Mouse (Mus musculus) liver, embryonic 12.5 days (tissue): ENCODE data around the gene Usp16. TPM values are rescaled to one million over a fixed set of nuclear protein-coding genes. Genes with fewer than 3 reads are reported as not detected.
"Not testable (repeated sequence)": the region's sequence is repeated elsewhere in the genome, so short reads cannot be mapped to it uniquely, and the experiment has no call there.

Experiments used
- ATAC-seq: fragments of 200-750 bp; cut with Nextera tagmentation; 2 replicates; pipeline ENCODE4 v1.8.0; 2017; ENCODE audit warnings: moderate number of reproducible peaks, mild to moderate bottlenecking, moderate library complexity
- H3K27ac ChIP-seq: fragments of 300-500 bp; sonication (generic); 2 replicates; pipeline ENCODE4 v1.5.1; 2016; ENCODE audit warnings: mild to moderate bottlenecking
- H3K27me3 ChIP-seq: fragments of 300-500 bp; sonication (generic); replicated peaks from 2 replicates; pipeline ENCODE4 v1.6.1; 2016; ENCODE audit warnings: mild to moderate bottlenecking, moderate library complexity
- H3K36me3 ChIP-seq: fragments of 300-500 bp; sonication (generic); 2 replicates; pipeline ENCODE4 v1.6.1; 2016; ENCODE audit warnings: mild to moderate bottlenecking, moderate library complexity
- H3K4me1 ChIP-seq: fragments of 300-500 bp; sonication (generic); 2 replicates; pipeline ENCODE4 v1.6.1; 2016
- H3K4me2 ChIP-seq: fragments of 300-500 bp; sonication (generic); 2 replicates; pipeline ENCODE4 v1.6.1; 2016; ENCODE audit warnings: mild to moderate bottlenecking, moderate library complexity
- H3K4me3 ChIP-seq: fragments of 300-500 bp; sonication (generic); 2 replicates; pipeline ENCODE4 v1.5.1; 2016; ENCODE audit warnings: mild to moderate bottlenecking, moderate library complexity
- H3K9ac ChIP-seq: fragments of 300-500 bp; sonication (generic); 2 replicates; pipeline ENCODE4 v1.6.1; 2016; ENCODE audit warnings: mild to moderate bottlenecking, moderate library complexity
- H3K9me3 ChIP-seq: fragments of 300-500 bp; sonication (generic); replicated peaks from 2 replicates; pipeline ENCODE4 v1.6.1; 2016; ENCODE audit warnings: mild to moderate bottlenecking, moderate library complexity
- WGBS: fragments of 180-500 bp; shearing (Covaris S2); methylation state at CpG from one replicate; pipeline ENCODE4 v1.1.7; 2016; ENCODE audit not compliant: insufficient replicate concordance; 5-methylcytosine and 5-hydroxymethylcytosine counted together
- polyA plus RNA-seq: library from polyadenylated mRNA; unstranded; fragments of >200 nt; fragmentation: Nextera tagmentation; extraction: Ambion mirVana; gene quantifications from 2 replicates; pipeline ENCODE4 v1.2.1, GENCODE M21; 2016

The Usp16 gene
- polyA plus RNA-seq, 1 experiment from 2014 or later = 25.2 TPM

DNA sequence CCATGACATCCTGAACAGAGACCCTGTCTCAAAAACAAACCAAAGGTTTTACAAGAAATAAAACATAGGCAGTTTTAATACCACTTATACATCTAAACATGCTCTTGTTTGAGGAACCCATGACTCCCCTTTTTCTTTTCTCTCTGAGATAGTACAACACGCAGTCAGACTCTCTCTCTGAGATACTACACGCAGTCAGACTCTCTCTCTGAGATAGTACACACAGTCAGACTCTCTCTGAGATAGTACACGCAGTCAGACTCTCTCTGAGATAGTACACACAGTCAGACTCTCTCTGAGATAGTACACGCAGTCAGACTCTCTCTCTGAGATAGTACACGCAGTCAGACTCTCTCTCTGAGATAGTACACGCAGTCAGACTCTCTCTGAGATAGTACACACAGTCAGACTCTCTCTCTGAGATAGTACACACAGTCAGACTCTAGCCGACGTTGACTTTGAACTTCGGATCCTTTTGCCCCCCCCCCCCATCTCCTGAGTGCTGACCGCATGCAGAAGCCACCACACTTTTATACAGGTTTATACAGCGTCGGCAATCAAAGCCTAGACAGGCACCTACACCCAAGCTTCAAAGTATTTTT lies 37.8 kb downstream of the Usp16 start:
- not testable (repeated sequence) for H3K27me3 ChIP-seq, H3K9ac ChIP-seq, H3K9me3 ChIP-seq, ATAC-seq, H3K27ac ChIP-seq, H3K4me2 ChIP-seq, H3K4me3 ChIP-seq
- WGBS = 86% methylated on average over 12 of the region's 12 CpGs
- peaks cover 68% of the 10 kb centered on the region for H3K36me3 ChIP-seq
- H3K4me1 ChIP-seq = peaks cover 24% of the 10 kb centered on the region

DNA sequence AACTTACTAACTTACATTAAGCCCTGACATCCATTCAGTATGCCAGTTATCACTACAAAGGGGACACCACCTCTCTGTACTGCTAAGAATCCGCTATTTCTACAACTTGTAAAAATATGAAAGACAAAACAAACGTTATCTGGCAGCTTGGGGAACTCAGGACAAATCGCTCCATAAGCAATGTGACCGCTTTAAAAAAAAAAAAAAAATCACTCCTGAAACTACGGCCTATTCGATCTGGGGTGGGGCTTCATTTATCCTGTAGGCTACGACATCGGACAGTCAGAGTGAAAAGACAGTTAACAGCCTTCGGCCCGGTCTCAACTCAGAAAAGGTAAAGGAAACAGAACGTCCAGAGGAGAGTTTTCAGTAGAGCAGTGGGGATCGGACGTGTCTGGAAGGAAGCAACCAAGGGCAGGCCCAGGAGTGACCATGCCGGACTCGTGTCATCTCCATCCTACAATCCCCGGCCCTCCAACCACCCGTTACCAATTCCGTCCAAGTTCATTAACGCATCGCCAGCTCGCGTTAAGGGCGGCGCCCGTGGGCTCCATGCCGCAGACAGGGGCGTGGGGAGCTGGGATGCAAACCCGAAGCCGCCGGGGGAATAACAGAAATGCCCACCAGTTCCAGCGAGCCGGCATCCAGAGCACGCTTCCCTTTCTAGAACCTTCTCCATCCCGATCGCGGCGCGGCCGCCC lies 40.6 kb downstream of the Usp16 start:
- peak overlapping the region; percentile 79 for H3K4me2 ChIP-seq
- peak overlapping the region; percentile 98 for H3K9ac ChIP-seq
- peak overlapping the region; percentile 99 for H3K4me3 ChIP-seq
- peak; percentile 46 for ATAC-seq
- no peaks in the 10 kb centered on the region for H3K27me3 ChIP-seq
- peak overlapping the region; percentile 85 for H3K27ac ChIP-seq
- peaks cover 35% of the 10 kb centered on the region for H3K4me1 ChIP-seq
- H3K9me3 ChIP-seq = no peaks in the 10 kb centered on the region
- WGBS = 0% methylated on average over 39 of the region's 39 CpGs
- peaks cover 40% of the 10 kb centered on the region for H3K36me3 ChIP-seq

DNA sequence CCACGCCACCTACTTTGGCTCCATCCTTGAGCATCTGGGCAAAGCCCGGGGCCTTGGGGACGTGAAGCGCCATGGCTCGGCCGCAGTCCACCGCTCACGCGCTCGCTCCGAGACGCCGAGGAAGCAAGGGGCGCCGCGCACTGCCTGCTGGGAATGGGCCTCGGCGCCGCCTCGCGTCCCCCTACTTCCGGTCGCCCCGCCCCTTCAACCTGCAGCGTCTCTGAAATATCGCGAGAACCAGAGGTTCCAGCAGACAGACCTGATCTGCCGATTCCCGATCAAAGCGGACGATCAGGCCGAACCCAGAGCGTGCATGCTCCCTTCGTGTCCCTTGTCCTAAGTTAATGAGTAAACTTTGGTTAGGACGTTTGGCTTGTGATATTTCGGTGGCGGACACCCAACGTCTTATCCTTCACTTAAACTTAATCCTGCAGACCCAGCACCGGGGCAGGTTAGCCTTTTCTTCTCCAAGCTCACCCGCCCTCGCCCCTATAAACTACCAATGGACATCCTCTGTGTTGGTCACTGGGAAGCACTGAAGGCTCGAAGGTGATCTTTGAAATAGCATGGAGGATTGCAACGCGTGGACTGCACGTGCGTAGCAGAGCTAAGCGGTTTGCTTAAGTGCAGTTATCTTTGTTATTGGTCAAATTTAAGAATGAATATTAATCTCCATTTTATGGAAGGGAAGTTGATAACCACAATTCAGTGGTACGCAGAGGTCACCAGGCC lies 41.4 kb downstream of the Usp16 start, which contains the start of gene Cct8:
Gene Cct8, minus strand, starts transcription at position 158 of the 732 bp plus-strand sequence.
- Histone ChIP-seq H3K4me1 (peaks cover 38% of the 10 kb centered on the region), H3K9ac (peak within 1 kb of the TSS; percentile 98), H3K9me3 (no peaks in the 10 kb centered on the region), H3K27ac (peak within 1 kb of the TSS; percentile 85), H3K27me3 (no peaks in the 10 kb centered on the region), H3K4me3 (peak within 1 kb of the TSS; percentile 99), H3K4me2 (peak within 1 kb of the TSS; percentile 79), H3K36me3 (peaks cover 33% of the 10 kb centered on the region)
- ATAC-seq = peak; percentile 92
- 1% methylated on average over 48 of the region's 48 CpGs for WGBS

DNA sequence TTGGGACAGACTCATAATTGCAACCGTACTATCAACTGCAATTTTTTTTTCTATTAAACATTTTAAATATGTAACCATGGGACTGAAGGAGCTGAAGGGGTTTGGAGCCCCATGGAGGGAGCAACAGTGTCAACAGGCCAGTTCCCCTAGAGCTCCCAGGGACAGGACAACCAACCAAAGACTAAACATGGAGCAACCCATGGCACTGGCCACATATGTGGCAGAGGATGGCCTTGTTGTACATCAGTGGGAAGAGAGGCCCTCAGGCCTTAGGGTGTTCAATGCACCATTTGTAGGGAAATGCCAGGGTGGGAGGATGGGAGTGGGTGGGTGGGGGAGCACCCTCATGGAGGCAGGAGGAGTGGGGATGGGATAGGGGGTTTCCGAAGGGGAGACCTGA lies 42.2 kb downstream of the Usp16 start:
- no peaks in the 10 kb centered on the region for H3K9me3 ChIP-seq
- H3K9ac ChIP-seq = peak overlapping the region; percentile 98
- WGBS = 74% methylated on average over 2 of the region's 2 CpGs
- H3K27me3 ChIP-seq = no peaks in the 10 kb centered on the region
- H3K4me3 ChIP-seq = peak overlapping the region; percentile 99
- peak overlapping the region; percentile 79 for H3K4me2 ChIP-seq
- peaks cover 24% of the 10 kb centered on the region for H3K36me3 ChIP-seq
- H3K27ac ChIP-seq = no peak overlapping the region
- H3K4me1 ChIP-seq = peaks cover 47% of the 10 kb centered on the region
- ATAC-seq = no peak

DNA sequence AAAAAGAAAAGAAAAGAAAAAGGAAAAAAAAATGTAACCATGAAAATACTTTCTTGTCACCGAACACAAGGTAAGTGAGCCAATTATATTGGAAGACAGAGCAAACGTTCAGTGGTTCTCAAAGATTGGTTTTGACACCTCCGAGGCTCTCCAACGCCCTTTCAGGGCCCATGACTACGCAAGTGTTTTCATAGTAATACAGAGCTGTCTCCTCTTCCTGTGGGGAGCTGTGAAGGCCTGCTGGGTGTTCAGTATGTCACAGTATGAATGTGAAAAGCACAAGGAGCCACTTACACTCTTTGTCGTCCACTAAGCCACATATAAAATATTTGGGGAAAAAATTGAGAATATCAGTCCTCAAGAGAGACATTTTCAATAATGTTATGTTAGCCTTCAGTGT lies 42.7 kb downstream of the Usp16 start:
- H3K36me3 ChIP-seq = peaks cover 20% of the 10 kb centered on the region
- H3K4me1 ChIP-seq = peaks cover 48% of the 10 kb centered on the region
- H3K9me3 ChIP-seq = no peaks in the 10 kb centered on the region
- H3K4me2 ChIP-seq = peak overlapping the region; percentile 79
- 75% methylated on average over 6 of the region's 6 CpGs for WGBS
- H3K4me3 ChIP-seq = no peak overlapping the region
- H3K9ac ChIP-seq = no peak overlapping the region
- ATAC-seq = no peak
- H3K27me3 ChIP-seq = no peaks in the 10 kb centered on the region
- H3K27ac ChIP-seq = no peak overlapping the region

DNA sequence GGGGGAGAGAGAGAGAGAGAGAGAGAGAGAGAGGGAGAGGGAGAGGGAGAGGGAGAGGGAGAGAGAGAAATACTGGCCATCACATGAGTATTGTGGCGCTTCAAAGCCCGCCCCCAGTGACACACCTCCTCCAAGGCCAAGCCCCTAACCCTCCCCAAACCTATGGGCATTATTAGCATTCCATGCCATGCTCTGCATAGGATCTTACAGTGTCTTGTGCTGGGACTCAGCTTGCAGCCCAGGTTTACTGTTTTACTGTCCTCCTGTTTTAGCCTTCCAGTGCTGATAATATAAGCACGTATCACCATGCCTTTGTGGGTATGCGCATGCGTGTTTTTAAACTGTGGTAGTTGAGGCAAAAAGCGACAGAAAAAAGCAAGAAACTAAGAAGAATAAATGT lies 45.1 kb downstream of the Usp16 start:
- no peaks in the 10 kb centered on the region for H3K27me3 ChIP-seq
- 76% methylated on average over 6 of the region's 6 CpGs for WGBS
- no peaks in the 10 kb centered on the region for H3K9me3 ChIP-seq
- H3K4me3 ChIP-seq = no peak overlapping the region
- H3K9ac ChIP-seq = no peak overlapping the region
- H3K27ac ChIP-seq = no peak overlapping the region
- H3K4me2 ChIP-seq = no peak overlapping the region
- ATAC-seq = no peak
- peaks cover 36% of the 10 kb centered on the region for H3K4me1 ChIP-seq
- no peaks in the 10 kb centered on the region for H3K36me3 ChIP-seq

DNA sequence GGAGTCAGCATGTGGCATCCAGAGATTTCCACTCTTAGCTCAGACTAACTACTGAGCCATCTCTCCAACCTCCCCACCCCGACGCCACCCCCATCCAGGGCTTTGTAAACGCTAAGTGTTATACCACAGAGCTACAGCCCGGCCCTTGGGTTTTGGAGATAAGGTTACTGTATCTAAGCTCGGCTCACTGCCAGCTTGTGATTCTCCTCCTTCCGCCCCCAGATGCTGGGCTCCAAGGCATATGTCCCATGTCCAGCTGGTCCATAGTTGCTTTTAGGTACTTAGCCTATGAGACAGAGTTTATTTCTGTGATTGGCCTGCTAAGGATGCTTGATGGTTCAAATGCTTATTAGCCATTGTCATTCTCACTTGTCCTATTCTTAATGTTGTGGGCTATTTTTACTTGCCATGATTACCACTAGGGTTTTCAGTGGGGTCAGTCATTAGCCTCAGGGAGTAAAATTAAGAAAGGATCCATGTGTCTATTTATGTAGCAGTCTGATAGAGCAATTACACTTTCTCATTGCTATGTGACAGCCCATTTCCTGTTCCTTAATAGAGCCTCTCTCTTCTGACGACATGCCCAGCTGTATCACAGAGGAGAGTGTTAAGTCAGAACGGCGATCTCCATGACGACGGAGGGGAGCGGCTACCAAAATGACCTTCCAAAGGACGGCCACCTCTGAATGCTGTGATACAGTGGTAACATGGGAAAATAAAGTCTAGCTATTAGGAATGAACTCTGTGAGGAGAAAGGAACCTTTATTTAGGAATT lies 47.0 kb downstream of the Usp16 start:
- Histone ChIP-seq H3K4me3 (no peak overlapping the region), H3K9me3 (no peaks in the 10 kb centered on the region), H3K4me2 (no peak overlapping the region), H3K27ac (no peak overlapping the region), H3K4me1 (peaks cover 32% of the 10 kb centered on the region), H3K27me3 (no peaks in the 10 kb centered on the region), H3K9ac (peak overlapping the region; percentile 29; the same call in 1 of the 2 replicates), H3K36me3 (no peaks in the 10 kb centered on the region)
- ATAC-seq = peak; percentile 77
- WGBS = 33% methylated on average over 13 of the region's 13 CpGs

DNA sequence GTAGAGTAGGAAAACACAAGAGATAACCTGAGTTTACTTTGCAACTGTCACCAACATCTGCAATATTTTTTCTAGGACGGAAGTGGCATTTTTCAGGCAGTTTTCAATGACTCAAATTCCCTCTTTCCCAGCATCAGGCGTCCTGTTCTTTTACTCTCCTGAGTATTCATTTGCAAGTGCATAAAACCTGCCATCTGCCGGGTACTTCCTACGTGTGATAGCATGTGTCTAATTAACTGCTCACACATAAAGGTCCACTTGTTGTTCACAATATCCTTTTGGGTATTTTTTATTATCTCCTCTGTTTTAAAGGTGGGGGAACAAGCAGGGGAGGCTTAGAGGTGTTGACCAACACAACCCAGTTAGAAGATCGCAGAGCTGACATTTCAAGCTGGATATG lies 57.2 kb downstream of the Usp16 start:
- Histone ChIP-seq H3K27ac (no peak overlapping the region), H3K9me3 (no peaks in the 10 kb centered on the region), H3K27me3 (no peaks in the 10 kb centered on the region), H3K9ac (no peak overlapping the region), H3K36me3 (no peaks in the 10 kb centered on the region), H3K4me2 (no peak overlapping the region), H3K4me1 (no peaks in the 10 kb centered on the region), H3K4me3 (no peak overlapping the region)
- 68% methylated on average over 5 of the region's 5 CpGs for WGBS
- no peak for ATAC-seq

DNA sequence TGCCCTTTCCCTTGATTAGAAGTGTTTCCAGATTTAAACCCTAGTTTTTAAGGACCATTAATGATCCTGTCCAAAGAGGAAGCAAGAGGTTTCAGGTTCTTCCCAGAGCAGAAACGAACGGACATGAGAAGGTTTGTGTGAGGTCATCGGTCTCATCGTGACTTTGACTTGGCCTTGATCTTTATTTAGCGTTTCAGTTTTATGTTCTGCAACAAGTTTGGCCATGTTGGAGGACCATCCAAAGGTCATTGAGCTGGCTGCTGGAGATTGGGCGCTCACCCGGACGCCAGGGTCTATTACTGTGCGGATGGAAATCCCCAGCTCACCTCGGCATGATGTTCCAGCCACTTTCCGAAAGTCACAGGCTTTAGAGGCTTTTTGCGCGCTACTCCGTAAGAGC lies 57.8 kb downstream of the Usp16 start:
- H3K27me3 ChIP-seq = no peaks in the 10 kb centered on the region
- WGBS = 76% methylated on average over 14 of the region's 14 CpGs
- no peak overlapping the region for H3K9ac ChIP-seq
- no peaks in the 10 kb centered on the region for H3K4me1 ChIP-seq
- no peaks in the 10 kb centered on the region for H3K36me3 ChIP-seq
- no peak overlapping the region for H3K4me3 ChIP-seq
- no peaks in the 10 kb centered on the region for H3K9me3 ChIP-seq
- no peak overlapping the region for H3K4me2 ChIP-seq
- no peak overlapping the region for H3K27ac ChIP-seq
- ATAC-seq = no peak

DNA sequence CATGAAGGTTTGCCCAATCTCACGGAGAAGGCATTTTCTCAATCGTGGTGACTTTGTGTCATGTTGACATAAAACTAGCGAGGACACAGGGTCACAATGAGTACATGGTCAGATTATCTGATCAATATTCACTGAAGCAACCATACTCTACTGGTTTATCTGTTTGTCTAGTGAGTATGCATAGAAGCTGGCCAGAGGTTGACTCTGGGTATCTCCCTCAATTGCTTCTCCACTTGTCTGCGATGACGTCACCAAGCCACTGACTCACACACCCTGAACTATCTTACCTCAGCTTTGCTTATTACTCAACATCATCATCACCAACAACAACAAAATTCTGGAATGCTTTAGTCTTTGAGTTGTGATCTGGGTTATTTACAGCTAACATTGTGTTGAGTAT lies 69.7 kb downstream of the Usp16 start:
- no peak overlapping the region for H3K27ac ChIP-seq
- H3K4me2 ChIP-seq = no peak overlapping the region
- H3K9me3 ChIP-seq = no peaks in the 10 kb centered on the region
- H3K36me3 ChIP-seq = no peaks in the 10 kb centered on the region
- no peak overlapping the region for H3K4me3 ChIP-seq
- peak; percentile 57 for ATAC-seq
- H3K9ac ChIP-seq = no peak overlapping the region
- H3K4me1 ChIP-seq = no peaks in the 10 kb centered on the region
- WGBS = 59% methylated on average over 5 of the region's 5 CpGs
- H3K27me3 ChIP-seq = no peaks in the 10 kb centered on the region

DNA sequence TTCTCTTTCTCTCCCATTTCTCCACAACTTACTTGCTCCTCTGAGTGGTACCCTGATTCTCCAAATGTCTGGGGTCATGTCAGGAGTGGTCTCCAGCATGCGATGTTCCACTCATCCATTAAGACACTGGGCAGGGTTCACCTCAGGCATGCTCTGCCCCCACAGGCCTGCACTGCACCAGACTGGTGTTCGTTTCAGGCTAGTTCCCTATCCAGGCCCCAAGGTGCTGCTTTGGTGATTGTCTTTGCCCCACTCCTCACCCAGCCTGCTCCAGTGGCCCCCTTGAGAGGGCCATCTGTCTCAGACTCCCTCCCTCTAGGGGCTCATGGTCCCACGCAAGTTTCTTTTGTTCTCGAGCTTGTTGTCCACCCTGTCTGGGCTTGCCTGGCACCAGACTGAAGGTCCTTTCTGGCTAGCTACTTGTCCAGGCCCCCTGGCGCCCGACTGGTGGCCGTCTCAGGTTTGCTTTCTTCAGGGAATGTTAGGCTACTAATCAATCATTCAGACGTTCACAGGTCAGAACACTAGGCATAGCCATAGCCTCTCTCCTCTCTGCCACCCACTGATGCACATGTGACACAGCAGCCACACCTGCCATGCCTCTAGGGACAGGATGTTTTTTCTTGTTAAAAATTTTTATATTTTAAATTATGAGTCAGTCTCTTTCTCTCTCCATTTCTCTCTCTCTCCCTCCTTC lies 73.2 kb downstream of the Usp16 start:
- H3K9ac ChIP-seq = no peak overlapping the region
- H3K9me3 ChIP-seq = no peaks in the 10 kb centered on the region
- no peak overlapping the region for H3K4me2 ChIP-seq
- no peak for ATAC-seq
- no peak overlapping the region for H3K4me3 ChIP-seq
- H3K36me3 ChIP-seq = no peaks in the 10 kb centered on the region
- no peaks in the 10 kb centered on the region for H3K27me3 ChIP-seq
- 50% methylated on average over 8 of the region's 8 CpGs for WGBS
- H3K27ac ChIP-seq = no peak overlapping the region
- no peaks in the 10 kb centered on the region for H3K4me1 ChIP-seq
